Mouse (Mus musculus): Measurements from ENCODE around the gene Wbp2.

Wbp2 gene

GRCm38 (mm10) chr11:116063562-116063961 is 23.2 kb downstream of the Wbp2 start:
- no peak for DNase-seq (ENCODE audit: low spot score)

- no peak for DNase-seq (ENCODE audit: low spot score)
Observed at GRCm38 (mm10) chr11:116062521-116062920, 24.3 kb downstream of the Wbp2 start.

GRCm38 (mm10) chr11:116061641-116062415 is 25.0 kb downstream of the Wbp2 start:
- DNase-seq (ENCODE audit: low spot score): no peak

- DNase-seq (ENCODE audit: low spot score): no peak
Observed at GRCm38 (mm10) chr11:116060596-116060995, 26.2 kb downstream of the Wbp2 start.

- DNase-seq (ENCODE audit: low spot score): no peak
Observed at GRCm38 (mm10) chr11:116059691-116060025, 27.1 kb downstream of the Wbp2 start.

GRCm38 (mm10) chr11:116058868-116059690 is 27.7 kb downstream of the Wbp2 start:
- no peak for DNase-seq (ENCODE audit: low spot score)

- no peak for DNase-seq (ENCODE audit: low spot score)
Observed at GRCm38 (mm10) chr11:116058022-116058614, 28.7 kb downstream of the Wbp2 start.

GRCm38 (mm10) chr11:116057237-116057881 is 29.4 kb downstream of the Wbp2 start:
- DNase-seq (ENCODE audit: low spot score): no peak

GRCm38 (mm10) chr11:116055873-116056272 is 30.9 kb downstream of the Wbp2 start:
- DNase-seq (ENCODE audit: low spot score): no peak

- no peak for DNase-seq (ENCODE audit: low spot score)
Observed at GRCm38 (mm10) chr11:116053510-116054229, 33.1 kb downstream of the Wbp2 start.

GRCm38 (mm10) chr11:116050196-116050595 is 36.6 kb downstream of the Wbp2 start:
- DNase-seq (ENCODE audit: low spot score): no peak

GRCm38 (mm10) chr11:116049610-116050009 is 37.2 kb downstream of the Wbp2 start:
- DNase-seq (ENCODE audit: low spot score): no peak

- no peak for DNase-seq (ENCODE audit: low spot score)
Observed at GRCm38 (mm10) chr11:116045173-116045572, 41.6 kb downstream of the Wbp2 start.

GRCm38 (mm10) chr11:116043286-116043685 is 43.5 kb downstream of the Wbp2 start:
- no peak for DNase-seq (ENCODE audit: low spot score)

GRCm38 (mm10) chr11:116042372-116043138 is 44.2 kb downstream of the Wbp2 start:
- DNase-seq (ENCODE audit: low spot score): no peak

GRCm38 (mm10) chr11:116041833-116042232 is 45.0 kb downstream of the Wbp2 start:
- DNase-seq (ENCODE audit: low spot score): no peak

GRCm38 (mm10) chr11:116040593-116040992 is 46.2 kb downstream of the Wbp2 start:
- DNase-seq (ENCODE audit: low spot score): no peak

GRCm38 (mm10) chr11:116037826-116038225 is 49.0 kb downstream of the Wbp2 start:
- no peak for DNase-seq (ENCODE audit: low spot score)

GRCm38 (mm10) chr11:116036671-116037070 is 50.1 kb downstream of the Wbp2 start:
- DNase-seq (ENCODE audit: low spot score): no peak

GRCm38 (mm10) chr11:116034584-116034983 is 52.2 kb downstream of the Wbp2 start:
- DNase-seq (ENCODE audit: low spot score): no peak

All from testis, postnatal 14 days (tissue).